Mouse (Mus musculus) liver, adult 2 months (tissue): ENCODE results near the gene Anapc10. TPM values are rescaled to one million over a fixed set of nuclear protein-coding genes. Genes with fewer than 3 reads are reported as not detected.
"Not testable (repeated sequence)": the region's sequence is repeated elsewhere in the genome, so short reads cannot be mapped to it uniquely, and the experiment has no call there.

ENCODE experiments used
- DNase-seq: peaks from one replicate; pipeline ENCODE4 v3.0.0-alpha.2; 2011; ENCODE audit warnings: low read depth, low spot score; ENCODE audit errors: extremely low read depth
- H3K27ac ChIP-seq: fragments of 200-500 bp; replicated peaks from 2 replicates; pipeline ENCODE4 v1.5.1; 2012; ENCODE audit warnings: low read depth, mild to moderate bottlenecking, control low read depth, inconsistent platforms, low read length; ENCODE audit not compliant: insufficient read depth
- H3K27me3 ChIP-seq: fragments of 200-500 bp; 2 replicates; pipeline ENCODE4 v1.6.1; 2012; ENCODE audit warnings: mild to moderate bottlenecking, moderate library complexity, low read length, inconsistent platforms; ENCODE audit not compliant: control insufficient read depth, insufficient read depth
- H3K36me3 ChIP-seq: fragments of 200-500 bp; 2 replicates; pipeline ENCODE4 v1.6.1; 2012; ENCODE audit warnings: low read length, inconsistent platforms; ENCODE audit not compliant: control insufficient read depth, insufficient read depth
- H3K4me1 ChIP-seq: fragments of 200-500 bp; 2 replicates; pipeline ENCODE4 v1.6.1; 2011; ENCODE audit warnings: low read length; ENCODE audit not compliant: control insufficient read depth, insufficient read depth
- H3K4me3 ChIP-seq: fragments of 200-500 bp; 2 replicates; pipeline ENCODE4 v1.5.1; 2011; ENCODE audit warnings: low read depth, mild to moderate bottlenecking, control low read depth, low read length, moderate library complexity; ENCODE audit not compliant: insufficient read depth
- H3K79me2 ChIP-seq: fragments of 200-500 bp; 2 replicates; pipeline ENCODE4 v1.6.1; 2012; ENCODE audit warnings: inconsistent platforms, mild to moderate bottlenecking, low read length, moderate library complexity; ENCODE audit not compliant: control insufficient read depth, insufficient read depth
- H3K9ac ChIP-seq: fragments of 200-500 bp; 2 replicates; pipeline ENCODE4 v1.6.1; 2012; ENCODE audit warnings: low read depth, mild to moderate bottlenecking, control low read depth, inconsistent platforms, low read length
- CTCF ChIP-seq: fragments of 200-500 bp; IDR thresholded peaks from 2 replicates; pipeline ENCODE4 v1.5.1; 2011; ENCODE audit warnings: low read depth, low read length, control low read depth
- POLR2A ChIP-seq: fragments of 200-500 bp; IDR thresholded peaks from 2 replicates; pipeline ENCODE4 v1.6.1; 2011; ENCODE audit warnings: low read length, control low read depth; ENCODE audit not compliant: insufficient read depth; ENCODE audit errors: extremely low read depth
- WGBS: fragments of 180-500 bp; shearing (Covaris S2); methylation state at CpG from one replicate; pipeline ENCODE4 v1.1.7; 2018; 5-methylcytosine and 5-hydroxymethylcytosine counted together
- polyA plus RNA-seq: library from polyadenylated mRNA; depleted of rRNA; stranded (reverse); fragments of >200 nt; gene quantifications from 2 replicates; pipeline ENCODE4 v1.2.3, GENCODE M21; 2012; rRNA removed
- total RNA-seq: library from RNA; depleted of rRNA; stranded (reverse); fragments of >200 nt; gene quantifications from 2 replicates; pipeline ENCODE4 v1.2.3, GENCODE M21; 2014; rRNA removed

Anapc10 gene
- total and polyA plus RNA-seq, 2 experiments: 0.55 to 1.9 TPM

GRCm38 (mm10) chr8:79750305-79750704 lies 38.7 kb downstream of the Anapc10 start:
- H3K79me2 ChIP-seq: no peaks in the 10 kb centered on the region; the same call in 1 of the 2 replicates
- no peaks in the 10 kb centered on the region for H3K27me3 ChIP-seq
- no peak overlapping the region for H3K4me3 ChIP-seq
- no peak for TF ChIP-seq CTCF
- no peak for TF ChIP-seq POLR2A
- WGBS: 70% methylated on average over 2 of the region's 2 CpGs
- no peak overlapping the region for H3K27ac ChIP-seq
- no peak for DNase-seq
- no peak overlapping the region for H3K9ac ChIP-seq
- peaks cover 4% of the 10 kb centered on the region; the same call in 1 of the 2 replicates for H3K36me3 ChIP-seq
- no peaks in the 10 kb centered on the region for H3K4me1 ChIP-seq

GRCm38 (mm10) chr8:79794873-79795272 lies 83.3 kb downstream of the Anapc10 start:
- not testable (repeated sequence) for H3K27me3 ChIP-seq, H3K27ac ChIP-seq, H3K79me2 ChIP-seq, H3K4me3 ChIP-seq, H3K36me3 ChIP-seq, H3K9ac ChIP-seq, H3K4me1 ChIP-seq, DNase-seq
- 85% methylated on average over 2 of the region's 2 CpGs for WGBS

- WGBS: 88% methylated on average over 7 of the region's 7 CpGs
- DNase-seq: no peak
- Histone ChIP-seq H3K36me3 (no peaks in the 10 kb centered on the region), H3K4me1 (no peaks in the 10 kb centered on the region), H3K27me3 (no peaks in the 10 kb centered on the region), H3K27ac (no peak overlapping the region), H3K4me3 (no peak overlapping the region), H3K79me2 (no peaks in the 10 kb centered on the region), H3K9ac (no peak overlapping the region)
- TF ChIP-seq POLR2A (no peak), CTCF (no peak)
Measured at GRCm38 (mm10) chr8:79796690-79797089, 85.1 kb downstream of the Anapc10 start.

GRCm38 (mm10) chr8:79804499-79804898 lies 92.9 kb downstream of the Anapc10 start:
- DNase-seq: no peak
- TF ChIP-seq POLR2A (no peak), CTCF (no peak)
- Histone ChIP-seq H3K79me2 (no peaks in the 10 kb centered on the region), H3K4me1 (no peaks in the 10 kb centered on the region), H3K4me3 (no peak overlapping the region), H3K27me3 (no peaks in the 10 kb centered on the region), H3K9ac (no peak overlapping the region), H3K27ac (no peak overlapping the region), H3K36me3 (no peaks in the 10 kb centered on the region)
- 75% methylated on average over 6 of the region's 6 CpGs for WGBS

GRCm38 (mm10) chr8:79806971-79807370 lies 95.4 kb downstream of the Anapc10 start:
- 77% methylated on average over 6 of the region's 6 CpGs for WGBS
- Histone ChIP-seq H3K4me1 (no peaks in the 10 kb centered on the region), H3K36me3 (no peaks in the 10 kb centered on the region), H3K4me3 (no peak overlapping the region), H3K27me3 (no peaks in the 10 kb centered on the region), H3K27ac (no peak overlapping the region), H3K9ac (no peak overlapping the region), H3K79me2 (no peaks in the 10 kb centered on the region)
- TF ChIP-seq POLR2A (no peak), CTCF (no peak)
- no peak for DNase-seq

GRCm38 (mm10) chr8:79826534-79826933 lies 114.9 kb downstream of the Anapc10 start:
- WGBS: 83% methylated on average over 5 of the region's 5 CpGs
- TF ChIP-seq CTCF (no peak), POLR2A (no peak)
- Histone ChIP-seq H3K27me3 (no peaks in the 10 kb centered on the region), H3K9ac (no peak overlapping the region), H3K79me2 (no peaks in the 10 kb centered on the region), H3K4me1 (no peaks in the 10 kb centered on the region), H3K27ac (no peak overlapping the region), H3K36me3 (no peaks in the 10 kb centered on the region), H3K4me3 (no peak overlapping the region)
- DNase-seq: no peak

Other genes with a start within 250 kb of the Anapc10 start
- gene Otud4, start 72.2 kb upstream of the Anapc10 start, total RNA-seq: 19.2 and 20.2 TPM in 2 replicates
- 8.6 and 9.4 TPM in 2 replicates for gene Otud4, start 72.2 kb upstream of the Anapc10 start, polyA plus RNA-seq
- gene Abce1, start 80 bp upstream of the Anapc10 start, total RNA-seq: 65.8 and 68.6 TPM in 2 replicates
- 9.9 and 10.3 TPM in 2 replicates for gene Abce1, start 80 bp upstream of the Anapc10 start, polyA plus RNA-seq